Mouse (Mus musculus) stomach, embryonic 14.5 days (tissue): ENCODE data around the gene Rnf41. TPM values are rescaled to one million over a fixed set of nuclear protein-coding genes. Genes with fewer than 3 reads are reported as not detected.

Experiments used
- ATAC-seq: fragments of 200-750 bp; cut with Nextera tagmentation; 2 replicates; pipeline ENCODE4 v1.8.0; 2017; ENCODE audit warnings: low read depth, moderate TSS enrichment; ENCODE audit not compliant: insufficient number of reproducible peaks, insufficient read depth, low FRiP score
- H3K27ac ChIP-seq: fragments of 300-500 bp; sonication (generic); 2 replicates; pipeline ENCODE4 v1.5.1; 2014; ENCODE audit warnings: mild to moderate bottlenecking, low read length, moderate library complexity, mixed read lengths
- H3K27me3 ChIP-seq: fragments of 300-500 bp; sonication (generic); 2 replicates; pipeline ENCODE4 v1.6.1; 2014; ENCODE audit warnings: low read length, control low read depth, mixed read lengths; ENCODE audit not compliant: control insufficient read depth, insufficient read depth
- H3K36me3 ChIP-seq: fragments of 300-500 bp; sonication (generic); 2 replicates; pipeline ENCODE4 v1.6.1; 2014; ENCODE audit warnings: mild to moderate bottlenecking, control low read depth, low read length, moderate library complexity, mixed read lengths; ENCODE audit not compliant: control insufficient read depth, insufficient read depth
- H3K4me1 ChIP-seq: fragments of 300-500 bp; sonication (generic); 2 replicates; pipeline ENCODE4 v1.6.1; 2014; ENCODE audit warnings: low read length, control low read depth, mixed read lengths; ENCODE audit not compliant: control insufficient read depth, insufficient read depth
- H3K4me2 ChIP-seq: fragments of 300-500 bp; sonication (generic); replicated peaks from 2 replicates; pipeline ENCODE4 v1.6.1; 2014; ENCODE audit warnings: low read depth, low read length, control low read depth
- H3K4me3 ChIP-seq: fragments of 300-500 bp; sonication (generic); 2 replicates; pipeline ENCODE4 v1.5.1; 2014; ENCODE audit warnings: low read depth, low read length, control low read depth
- H3K9ac ChIP-seq: fragments of 300-500 bp; sonication (generic); replicated peaks from 2 replicates; pipeline ENCODE4 v1.6.1; 2014; ENCODE audit warnings: low read depth, mild to moderate bottlenecking, control low read depth, low read length, moderate library complexity, mixed read lengths
- H3K9me3 ChIP-seq: fragments of 300-500 bp; sonication (generic); 2 replicates; pipeline ENCODE4 v1.6.1; 2016; ENCODE audit warnings: low read depth, low read length, control low read depth; ENCODE audit not compliant: control insufficient read depth
- WGBS: fragments of 180-500 bp; shearing (Covaris S2); extraction: QIAGEN DNeasy Blood & Tissue Kit; methylation state at CpG from one replicate; pipeline ENCODE4 v1.1.7; 2014; 5-methylcytosine and 5-hydroxymethylcytosine counted together
- polyA plus RNA-seq: library from polyadenylated mRNA; unstranded; fragments of >200 nt; fragmentation: Nextera tagmentation; extraction: Ambion mirVana; gene quantifications from 2 replicates; pipeline ENCODE4 v1.2.1, GENCODE M21; 2014

Rnf41 gene
- polyA plus RNA-seq = 31.9 and 34.6 TPM in 2 replicates

GRCm38 (mm10) chr10:128411211-128412054 lies at the start of gene Rnf41, which contains the start of gene Nabp2:
Gene Rnf41, plus strand, starts transcription at chr10:128411657.
Gene Nabp2, minus strand, starts transcription at chr10:128411492.
- Histone ChIP-seq H3K27me3 (no peaks in the 10 kb centered on the region), H3K27ac (peak within 1 kb of the TSS; percentile 92), H3K9me3 (no peaks in the 10 kb centered on the region), H3K4me1 (peaks cover 15% of the 10 kb centered on the region; the same call in 1 of the 2 replicates), H3K4me2 (peak within 1 kb of the TSS; percentile 94), H3K36me3 (peaks cover 23% of the 10 kb centered on the region), H3K9ac (peak within 1 kb of the TSS; percentile 77), H3K4me3 (peak within 1 kb of the TSS; percentile 76)
- WGBS = under 1% methylated on average over 50 of the region's 50 CpGs
- ATAC-seq = peak; percentile 92

GRCm38 (mm10) chr10:128361836-128362235 lies 49.6 kb upstream of the Rnf41 start:
- Histone ChIP-seq H3K4me1 (no peaks in the 10 kb centered on the region), H3K36me3 (peaks cover 60% of the 10 kb centered on the region), H3K27ac (no peak overlapping the region), H3K4me2 (no peak overlapping the region), H3K4me3 (no peak overlapping the region), H3K9me3 (no peaks in the 10 kb centered on the region), H3K27me3 (no peaks in the 10 kb centered on the region), H3K9ac (no peak overlapping the region)
- 89% methylated on average over 6 of the region's 6 CpGs for WGBS
- ATAC-seq = no peak

- ATAC-seq = no peak
- WGBS = 47% methylated on average over 3 of the region's 3 CpGs
- no peak overlapping the region for H3K9ac ChIP-seq
Measured at GRCm38 (mm10) chr10:128362568-128362967, 48.9 kb upstream of the Rnf41 start.

GRCm38 (mm10) chr10:128367899-128368401 lies 43.5 kb upstream of the Rnf41 start:
- H3K4me1 ChIP-seq = peaks cover 8% of the 10 kb centered on the region; the same call in 1 of the 2 replicates
- peaks cover 11% of the 10 kb centered on the region for H3K36me3 ChIP-seq
- peak overlapping the region; percentile 69 for H3K9ac ChIP-seq
- peak overlapping the region; percentile 89 for H3K27ac ChIP-seq
- no peaks in the 10 kb centered on the region for H3K9me3 ChIP-seq
- H3K27me3 ChIP-seq = no peaks in the 10 kb centered on the region
- H3K4me2 ChIP-seq = peak overlapping the region; percentile 87
- 16% methylated on average over 19 of the region's 19 CpGs for WGBS
- peak overlapping the region; percentile 66 for H3K4me3 ChIP-seq
- ATAC-seq = no peak

More at GRCm38 (mm10) chr10:128362568-128362967, 48.9 kb upstream of the Rnf41 start:
- no peak overlapping the region for H3K4me2 ChIP-seq
- H3K4me3 ChIP-seq = no peak overlapping the region
- peaks cover 56% of the 10 kb centered on the region for H3K36me3 ChIP-seq
- H3K4me1 ChIP-seq = peaks cover under 1% of the 10 kb centered on the region; the same call in 1 of the 2 replicates
- no peaks in the 10 kb centered on the region for H3K9me3 ChIP-seq
- no peak overlapping the region for H3K27ac ChIP-seq
- H3K27me3 ChIP-seq = no peaks in the 10 kb centered on the region

GRCm38 (mm10) chr10:128368402-128369217 lies 42.8 kb upstream of the Rnf41 start, which contains the start of gene Coq10a:
Gene Coq10a, minus strand, starts transcription at chr10:128368997.
- H3K9me3 ChIP-seq = no peaks in the 10 kb centered on the region
- H3K4me1 ChIP-seq = peaks cover 8% of the 10 kb centered on the region; the same call in 1 of the 2 replicates
- H3K27ac ChIP-seq = peak within 1 kb of the TSS; percentile 89
- peak within 1 kb of the TSS; percentile 69 for H3K9ac ChIP-seq
- peak; percentile 93 for ATAC-seq
- H3K4me3 ChIP-seq = peak within 1 kb of the TSS; percentile 66
- WGBS = under 1% methylated on average over 87 of the region's 87 CpGs
- no peaks in the 10 kb centered on the region for H3K27me3 ChIP-seq
- H3K36me3 ChIP-seq = peaks cover 5% of the 10 kb centered on the region; the same call in 1 of the 2 replicates
- peak within 1 kb of the TSS; percentile 87 for H3K4me2 ChIP-seq

GRCm38 (mm10) chr10:128369218-128369543 lies 42.3 kb upstream of the Rnf41 start:
- H3K9me3 ChIP-seq = no peaks in the 10 kb centered on the region
- peaks cover 8% of the 10 kb centered on the region; the same call in 1 of the 2 replicates for H3K4me1 ChIP-seq
- peak overlapping the region; percentile 66 for H3K4me3 ChIP-seq
- H3K9ac ChIP-seq = peak overlapping the region; percentile 69; the same call in 1 of the 2 replicates
- peaks cover 5% of the 10 kb centered on the region; the same call in 1 of the 2 replicates for H3K36me3 ChIP-seq
- H3K4me2 ChIP-seq = peak overlapping the region; percentile 87
- peak overlapping the region; percentile 89 for H3K27ac ChIP-seq
- H3K27me3 ChIP-seq = no peaks in the 10 kb centered on the region
- 4% methylated on average over 9 of the region's 9 CpGs for WGBS
- ATAC-seq = no peak

DNA sequence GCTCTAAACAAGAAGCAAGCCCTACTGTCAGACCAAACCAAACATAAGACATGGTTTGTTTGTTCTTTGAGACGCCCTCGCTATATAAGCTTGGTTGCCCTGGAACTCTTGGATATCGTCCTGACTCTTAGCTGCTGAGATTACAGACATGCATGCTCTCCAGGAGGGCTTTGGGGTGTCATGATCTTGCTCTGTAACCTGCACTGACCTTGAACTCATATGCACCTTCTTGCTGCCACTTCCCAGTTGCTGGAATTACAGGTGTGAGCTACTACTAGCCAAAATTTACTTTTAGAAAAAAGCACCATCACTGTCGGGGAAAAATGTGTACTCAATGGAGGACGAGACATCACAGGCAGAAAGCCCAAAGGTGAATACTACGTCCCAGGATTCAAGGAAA lies 41.9 kb upstream of the Rnf41 start:
- H3K36me3 ChIP-seq = peaks cover 5% of the 10 kb centered on the region; the same call in 1 of the 2 replicates
- H3K9me3 ChIP-seq = no peaks in the 10 kb centered on the region
- H3K27me3 ChIP-seq = no peaks in the 10 kb centered on the region
- H3K9ac ChIP-seq = no peak overlapping the region
- H3K4me2 ChIP-seq = peak overlapping the region; percentile 87
- H3K4me1 ChIP-seq = peaks cover 8% of the 10 kb centered on the region; the same call in 1 of the 2 replicates
- no peak for ATAC-seq
- H3K27ac ChIP-seq = peak overlapping the region; percentile 89
- 72% methylated on average over 6 of the region's 6 CpGs for WGBS
- peak overlapping the region; percentile 66; the same call in 1 of the 2 replicates for H3K4me3 ChIP-seq

DNA sequence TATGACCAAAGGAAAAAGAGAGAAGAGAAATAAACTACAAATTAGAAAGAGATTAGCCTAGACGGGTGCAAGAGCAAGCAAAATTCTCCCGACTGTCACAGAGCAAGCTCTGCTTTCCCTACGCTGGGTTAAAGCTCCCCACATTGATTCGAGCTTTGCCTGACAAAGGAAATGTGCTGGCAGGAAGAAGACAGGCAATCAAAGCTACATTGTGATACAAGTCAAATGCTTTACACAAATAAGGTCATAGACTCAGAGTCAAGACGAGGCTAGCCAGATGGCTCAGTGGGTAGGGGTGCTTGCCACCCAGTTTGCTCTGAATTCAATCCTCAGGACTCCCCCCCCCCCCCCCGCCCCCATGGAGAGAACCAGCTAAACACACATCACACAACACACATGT lies 41.4 kb upstream of the Rnf41 start:
- Histone ChIP-seq H3K4me2 (no peak overlapping the region), H3K27ac (no peak overlapping the region), H3K9ac (no peak overlapping the region), H3K27me3 (no peaks in the 10 kb centered on the region), H3K4me1 (peaks cover 8% of the 10 kb centered on the region; the same call in 1 of the 2 replicates), H3K4me3 (no peak overlapping the region), H3K36me3 (peaks cover 5% of the 10 kb centered on the region; the same call in 1 of the 2 replicates), H3K9me3 (no peaks in the 10 kb centered on the region)
- no peak for ATAC-seq
- 61% methylated on average over 5 of the region's 6 CpGs for WGBS
